ENCODE assay signal across 25 mouse cellular contexts in the genomic region with DNA sequence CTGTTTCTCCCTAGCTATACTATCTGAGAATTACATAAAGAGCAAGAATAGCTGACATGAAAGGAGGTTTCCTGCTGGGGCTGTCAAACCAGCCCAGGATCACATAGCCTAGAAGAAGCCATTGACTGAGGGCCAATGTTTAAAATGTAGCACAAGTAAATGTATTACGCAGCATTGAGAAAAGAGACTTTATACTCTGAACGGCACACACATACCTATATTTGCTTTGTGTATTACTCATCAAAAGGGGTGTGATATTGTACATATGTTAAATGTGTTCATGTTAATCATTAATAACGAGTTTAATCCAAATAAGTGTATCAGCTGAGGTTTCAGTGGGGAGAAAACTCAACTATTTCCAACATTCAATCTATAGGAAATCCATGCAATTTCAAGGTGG.
DNase-seq lines count a peak whose midpoint lies in the region; ATAC-seq and TF ChIP-seq lines count a peak whose summit lies in the region.
"Had no signal": no experiment of that assay in that cellular context is flagged by ENCODE, and none has a peak within 500 bp of the region (broad histone marks: within the 10 kb centered on the region; RNA-seq: fewer than 3 reads in every experiment).

No protein-coding gene starts in this region.

- peak; percentile 90 for ATAC-seq in cerebellum, adult (ENCODE audit: insufficient number of reproducible peaks, low FRiP score, low TSS enrichment)
- ATAC-seq in intestine, embryonic 15.5 days: peak; percentile 72
- ATAC-seq in intestine, postnatal 0 days: no peak
- ATAC-seq in intestine, embryonic 16.5 days: peak; percentile 55
- peak; percentile 97 for ATAC-seq in stomach, embryonic 16.5 days (ENCODE audit: insufficient read depth, low FRiP score)
- no peak for ATAC-seq in erythroblast, adult 5-6 weeks (replicated peaks; ENCODE audit: low FRiP score, poor library complexity, severe bottlenecking)
- ATAC-seq: activated CD4-positive, CD25-positive, alpha-beta regulatory T cell, adult 4 months; forebrain, embryonic 15.5 days; hindbrain, postnatal 0 days; inflammation-experienced regulatory T-cells, adult 6 months had no signal

- H3K4me1 ChIP-seq in intestine, embryonic 15.5 days (replicated peaks): no peaks in the 10 kb centered on the region
- H3K4me1 ChIP-seq in intestine, postnatal 0 days (replicated peaks; ENCODE audit: control insufficient read depth, insufficient read depth, low read length): no peaks in the 10 kb centered on the region
- H3K4me1 ChIP-seq in intestine, embryonic 16.5 days (ENCODE audit: control insufficient read depth, insufficient read depth, low read length): no peaks in the 10 kb centered on the region
- H3K4me1 ChIP-seq in stomach, embryonic 16.5 days (ENCODE audit: control insufficient read depth, insufficient read depth, low read length): no peaks in the 10 kb centered on the region
- H3K4me1 ChIP-seq: embryonic facial prominence, embryonic 12.5 days; embryonic facial prominence, embryonic 15.5 days; forebrain, embryonic 12.5 days; forebrain, embryonic 15.5 days; heart, embryonic 12.5 days; heart, embryonic 15.5 days had no signal

- no peaks in the 10 kb centered on the region for H3K27me3 ChIP-seq in intestine, embryonic 15.5 days (replicated peaks)
- no peaks in the 10 kb centered on the region for H3K27me3 ChIP-seq in intestine, postnatal 0 days (replicated peaks; ENCODE audit: control insufficient read depth, insufficient read depth, low read length)
- H3K27me3 ChIP-seq in intestine, embryonic 16.5 days (replicated peaks; ENCODE audit: control insufficient read depth, insufficient read depth, low read length): no peaks in the 10 kb centered on the region
- H3K27me3 ChIP-seq in stomach, embryonic 16.5 days (ENCODE audit: control insufficient read depth, insufficient read depth, low read length): no peaks in the 10 kb centered on the region
- H3K27me3 ChIP-seq: embryonic facial prominence, embryonic 12.5 days; embryonic facial prominence, embryonic 15.5 days; forebrain, embryonic 12.5 days; forebrain, embryonic 15.5 days; heart, embryonic 12.5 days; heart, embryonic 15.5 days had no signal

- no peak for TF ChIP-seq CTCF in intestine, postnatal 0 days (IDR thresholded peaks at IDR 0.05; ENCODE audit: low read depth)

- no peak overlapping the region for H3K4me3 ChIP-seq in intestine, embryonic 15.5 days (replicated peaks)
- no peak overlapping the region for H3K4me3 ChIP-seq in intestine, postnatal 0 days (ENCODE audit: low read depth, low read length)
- H3K4me3 ChIP-seq in intestine, embryonic 16.5 days (ENCODE audit: low read length): no peak overlapping the region
- H3K4me3 ChIP-seq in stomach, embryonic 16.5 days (replicated peaks; ENCODE audit: low read length): no peak overlapping the region
- H3K4me3 ChIP-seq: embryonic facial prominence, embryonic 12.5 days; embryonic facial prominence, embryonic 15.5 days; erythroblast, embryonic 14.5 days; forebrain, embryonic 12.5 days; forebrain, embryonic 15.5 days; heart, embryonic 12.5 days; heart, embryonic 15.5 days had no signal

- no peak overlapping the region for H3K9ac ChIP-seq in intestine, embryonic 15.5 days
- no peak overlapping the region for H3K9ac ChIP-seq in intestine, postnatal 0 days (ENCODE audit: low read depth, low read length)
- no peak overlapping the region for H3K9ac ChIP-seq in intestine, embryonic 16.5 days (ENCODE audit: low read depth, low read length)
- no peak overlapping the region for H3K9ac ChIP-seq in stomach, embryonic 16.5 days (ENCODE audit: low read length)
- H3K9ac ChIP-seq: embryonic facial prominence, embryonic 12.5 days; embryonic facial prominence, embryonic 15.5 days; forebrain, embryonic 12.5 days; forebrain, embryonic 15.5 days; heart, embryonic 12.5 days; heart, embryonic 15.5 days; hindbrain, embryonic 14.5 days had no signal

- H3K36me3 ChIP-seq in intestine, embryonic 15.5 days: no peaks in the 10 kb centered on the region
- H3K36me3 ChIP-seq in intestine, postnatal 0 days (ENCODE audit: control insufficient read depth, insufficient read depth): no peaks in the 10 kb centered on the region
- no peaks in the 10 kb centered on the region for H3K36me3 ChIP-seq in intestine, embryonic 16.5 days (ENCODE audit: control insufficient read depth, insufficient read depth, low read length)
- no peaks in the 10 kb centered on the region for H3K36me3 ChIP-seq in stomach, embryonic 16.5 days (ENCODE audit: control insufficient read depth, insufficient read depth, low read length)
- H3K36me3 ChIP-seq: embryonic facial prominence, embryonic 12.5 days; embryonic facial prominence, embryonic 15.5 days; forebrain, embryonic 12.5 days; forebrain, embryonic 15.5 days; heart, embryonic 12.5 days; heart, embryonic 15.5 days had no signal

- no peak for DNase-seq in cerebellum, postnatal 4 days (ENCODE audit: low spot score in 2 of 2)
- DNase-seq in layer of hippocampus, postnatal 10 days (ENCODE audit: low spot score in 2 of 2): no peak
- DNase-seq: adrenal gland, adult 8-10 months; adrenal gland, postnatal 25 days; gastrocnemius, postnatal 25 days; heart, adult 18-20 months; heart, postnatal 10 days; heart, postnatal 36 days had no signal

- H3K27ac ChIP-seq in intestine, embryonic 15.5 days: no peak overlapping the region
- H3K27ac ChIP-seq in intestine, postnatal 0 days (ENCODE audit: low read depth, low read length): no peak overlapping the region
- H3K27ac ChIP-seq in intestine, embryonic 16.5 days (ENCODE audit: low read length): no peak overlapping the region
- H3K27ac ChIP-seq in stomach, embryonic 16.5 days (ENCODE audit: low read length): no peak overlapping the region
- H3K27ac ChIP-seq: embryonic facial prominence, embryonic 12.5 days; embryonic facial prominence, embryonic 15.5 days; forebrain, embryonic 12.5 days; forebrain, embryonic 15.5 days; heart, embryonic 15.5 days; hindbrain, embryonic 14.5 days; hindbrain, postnatal 0 days had no signal

- no peak overlapping the region for H3K4me2 ChIP-seq in intestine, embryonic 15.5 days (replicated peaks)
- H3K4me2 ChIP-seq in intestine, postnatal 0 days (replicated peaks; ENCODE audit: low read depth): no peak overlapping the region
- no peak overlapping the region for H3K4me2 ChIP-seq in intestine, embryonic 16.5 days (ENCODE audit: low read depth, low read length)
- no peak overlapping the region for H3K4me2 ChIP-seq in stomach, embryonic 16.5 days (ENCODE audit: low read depth, low read length)
- H3K4me2 ChIP-seq: embryonic facial prominence, embryonic 12.5 days; embryonic facial prominence, embryonic 15.5 days; forebrain, embryonic 12.5 days; forebrain, embryonic 15.5 days; heart, embryonic 12.5 days; heart, embryonic 15.5 days; hindbrain, embryonic 14.5 days had no signal

- 61% methylated on average over 3 of the region's 3 CpGs for WGBS in intestine, embryonic 15.5 days
- 43% methylated on average over 3 of the region's 3 CpGs for WGBS in intestine, postnatal 0 days
- WGBS in intestine, embryonic 16.5 days: 55% methylated on average over 3 of the region's 3 CpGs
- WGBS in stomach, embryonic 16.5 days: 43% methylated on average over 3 of the region's 3 CpGs

- H3K9me3 ChIP-seq in intestine, embryonic 15.5 days: no peaks in the 10 kb centered on the region
- H3K9me3 ChIP-seq in intestine, postnatal 0 days (ENCODE audit: control insufficient read depth): no peaks in the 10 kb centered on the region
- H3K9me3 ChIP-seq in intestine, embryonic 16.5 days (ENCODE audit: control insufficient read depth, low read length): no peaks in the 10 kb centered on the region
- H3K9me3 ChIP-seq in stomach, embryonic 16.5 days (replicated peaks; ENCODE audit: control insufficient read depth, low read length): no peaks in the 10 kb centered on the region
- H3K9me3 ChIP-seq: embryonic facial prominence, embryonic 12.5 days; embryonic facial prominence, embryonic 15.5 days; forebrain, embryonic 12.5 days; forebrain, embryonic 15.5 days; heart, embryonic 12.5 days; heart, embryonic 15.5 days had no signal

Comparison
In these comparisons a context has a peak if more than half of its experiments do, and no peak if none do; other contexts are left out.
1. ATAC-seq: peak in cerebellum, adult (single experiment), intestine, embryonic 15.5 days (single experiment), intestine, embryonic 16.5 days (single experiment) and stomach, embryonic 16.5 days (single experiment); none in intestine, postnatal 0 days (single experiment) and erythroblast, adult 5-6 weeks (single experiment).